Mouse (Mus musculus): ENCODE results near the gene Hecw1. TPM values are rescaled to one million over a fixed set of nuclear protein-coding genes. Genes with fewer than 3 reads are reported as not detected.
"Not testable (repeated sequence)": the region's sequence is repeated elsewhere in the genome, so short reads cannot be mapped to it uniquely, and the experiment has no call there.

Gene Hecw1
- polyA plus RNA-seq, 1 experiment from 2014 or later: 22.9 TPM

DNA sequence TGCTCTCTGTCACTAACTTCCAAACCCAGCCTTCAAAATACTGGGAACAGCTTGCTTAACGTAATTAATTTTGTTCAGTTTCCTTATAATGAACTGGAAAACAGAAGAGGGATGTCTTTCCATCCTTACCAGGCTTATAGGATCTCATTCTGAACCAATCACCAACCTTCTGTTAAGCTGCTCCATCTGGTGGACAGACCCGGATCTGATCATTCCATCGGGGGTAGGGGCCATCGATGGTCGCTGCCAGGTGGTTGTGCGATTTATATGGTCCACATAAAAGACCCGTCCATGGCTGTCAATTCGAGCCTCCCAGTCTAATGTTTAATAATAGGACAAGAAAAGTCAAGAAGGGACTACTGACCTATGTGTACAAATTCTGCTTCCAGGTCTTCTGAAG is 216.4 kb downstream of the Hecw1 start:
- H3K9ac ChIP-seq: no peak overlapping the region
- H3K4me3 ChIP-seq: no peak overlapping the region
- 26% methylated on average over 8 of the region's 8 CpGs for WGBS
- no peaks in the 10 kb centered on the region for H3K9me3 ChIP-seq
- no peaks in the 10 kb centered on the region for H3K27me3 ChIP-seq (replicated peaks)
- H3K27ac ChIP-seq: no peak overlapping the region
- H3K36me3 ChIP-seq: no peaks in the 10 kb centered on the region
- ATAC-seq (ENCODE audit: low FRiP score, low read depth): no peak
- no peaks in the 10 kb centered on the region for H3K4me1 ChIP-seq
- no peak overlapping the region for H3K4me2 ChIP-seq (replicated peaks)

- no peak for ATAC-seq (ENCODE audit: low FRiP score, low read depth)
These were observed 218.9 kb downstream of the Hecw1 start for GRCm38 (mm10) chr13:14304103-14304502.

DNA sequence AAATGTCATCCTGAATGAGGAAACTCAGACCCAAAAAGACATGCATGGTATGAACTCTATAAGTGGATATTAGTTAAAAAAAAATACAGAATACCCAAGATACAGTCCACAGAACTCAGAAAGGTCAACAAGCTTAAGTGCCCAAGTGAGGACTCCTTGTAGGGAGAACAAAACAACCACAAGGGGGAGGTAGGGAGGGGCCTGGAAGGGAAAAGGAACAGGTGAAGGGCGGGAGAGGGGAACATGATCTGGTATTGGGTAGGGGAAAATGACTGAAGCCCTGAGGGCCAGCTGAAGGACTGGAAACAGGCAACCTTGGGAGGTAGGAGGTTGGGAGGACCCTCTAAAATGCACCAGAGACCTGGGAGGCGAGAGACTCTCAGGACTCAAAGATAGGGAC is 220.1 kb downstream of the Hecw1 start:
- WGBS: 63% methylated on average over 2 of the region's 2 CpGs
- no peak overlapping the region for H3K9ac ChIP-seq
- H3K36me3 ChIP-seq: 0 out of 2 replicates have a peak, but pooled peaks cover 3% of the 10 kb centered on the region

More at GRCm38 (mm10) chr13:14304103-14304502, 218.9 kb downstream of the Hecw1 start:
- Histone ChIP-seq H3K27ac (no peak overlapping the region), H3K4me2 (replicated peaks) (no peak overlapping the region), H3K4me3 (no peak overlapping the region), H3K36me3 (no peaks in the 10 kb centered on the region), H3K9ac (no peak overlapping the region), H3K9me3 (no peaks in the 10 kb centered on the region), H3K4me1 (no peaks in the 10 kb centered on the region), H3K27me3 (replicated peaks) (no peaks in the 10 kb centered on the region)
- 98% methylated on average over 1 of the region's 1 CpGs for WGBS

GRCm38 (mm10) chr13:14290016-14290415 is 233.0 kb downstream of the Hecw1 start:
- Histone ChIP-seq H3K27me3 (replicated peaks) (no peaks in the 10 kb centered on the region), H3K9ac (no peak overlapping the region), H3K4me1 (no peaks in the 10 kb centered on the region), H3K4me3 (no peak overlapping the region), H3K36me3 (0 out of 2 replicates have a peak, but pooled peaks cover 6% of the 10 kb centered on the region), H3K4me2 (replicated peaks) (no peak overlapping the region), H3K27ac (no peak overlapping the region), H3K9me3 (no peaks in the 10 kb centered on the region)
- WGBS: 23% methylated on average over 1 of the region's 1 CpGs
- ATAC-seq (ENCODE audit: low FRiP score, low read depth): no peak

More for the DNA sequence above, 220.1 kb downstream of the Hecw1 start:
- H3K4me3 ChIP-seq: no peak overlapping the region
- no peaks in the 10 kb centered on the region for H3K27me3 ChIP-seq (replicated peaks)
- no peak overlapping the region for H3K4me2 ChIP-seq (replicated peaks)
- ATAC-seq (ENCODE audit: low FRiP score, low read depth): no peak
- H3K4me1 ChIP-seq: no peaks in the 10 kb centered on the region
- H3K9me3 ChIP-seq: no peaks in the 10 kb centered on the region
- no peak overlapping the region for H3K27ac ChIP-seq

- Histone ChIP-seq H3K36me3 (no peaks in the 10 kb centered on the region), H3K4me1 (no peaks in the 10 kb centered on the region)
- ATAC-seq (ENCODE audit: low FRiP score, low read depth): no peak
These were observed 251.6 kb downstream of the Hecw1 start for GRCm38 (mm10) chr13:14271476-14271875.

GRCm38 (mm10) chr13:14260939-14261338 is 262.1 kb downstream of the Hecw1 start:
- not testable (repeated sequence) for H3K4me2 ChIP-seq (replicated peaks); H3K4me1 ChIP-seq; H3K36me3 ChIP-seq; H3K27ac ChIP-seq; H3K9ac ChIP-seq; H3K27me3 ChIP-seq (replicated peaks); ATAC-seq (ENCODE audit: low FRiP score, low read depth); H3K4me3 ChIP-seq; H3K9me3 ChIP-seq
- 42% methylated on average over 9 of the region's 9 CpGs for whole genome bisulfite sequencing

More at GRCm38 (mm10) chr13:14271476-14271875, 251.6 kb downstream of the Hecw1 start:
- Histone ChIP-seq H3K9ac (no peak overlapping the region), H3K4me2 (replicated peaks) (no peak overlapping the region), H3K27ac (no peak overlapping the region), H3K9me3 (no peaks in the 10 kb centered on the region), H3K4me3 (no peak overlapping the region), H3K27me3 (replicated peaks) (no peaks in the 10 kb centered on the region)

GRCm38 (mm10) chr13:14245946-14246345 is 277.1 kb downstream of the Hecw1 start:
- WGBS: 56% methylated on average over 2 of the region's 2 CpGs
- H3K27me3 ChIP-seq (replicated peaks): no peaks in the 10 kb centered on the region

GRCm38 (mm10) chr13:14179669-14180068 is 343.4 kb downstream of the Hecw1 start:
- Histone ChIP-seq H3K4me1 (no peaks in the 10 kb centered on the region), H3K9ac (no peak overlapping the region), H3K27me3 (replicated peaks) (no peaks in the 10 kb centered on the region), H3K4me2 (replicated peaks) (no peak overlapping the region), H3K9me3 (no peaks in the 10 kb centered on the region), H3K27ac (no peak overlapping the region), H3K4me3 (no peak overlapping the region), H3K36me3 (peaks cover 2% of the 10 kb centered on the region; the same call in 1 of the 2 replicates)
- 95% methylated on average over 3 of the region's 3 CpGs for WGBS
- ATAC-seq (ENCODE audit: low FRiP score, low read depth): no peak

More at GRCm38 (mm10) chr13:14245946-14246345, 277.1 kb downstream of the Hecw1 start:
- ATAC-seq (ENCODE audit: low FRiP score, low read depth): no peak
- H3K4me3 ChIP-seq: no peak overlapping the region
- no peak overlapping the region for H3K4me2 ChIP-seq (replicated peaks)
- H3K36me3 ChIP-seq: no peaks in the 10 kb centered on the region; the same call in none of the 2 replicates
- no peaks in the 10 kb centered on the region for H3K4me1 ChIP-seq
- H3K9me3 ChIP-seq: no peaks in the 10 kb centered on the region
- H3K9ac ChIP-seq: no peak overlapping the region
- H3K27ac ChIP-seq: no peak overlapping the region

DNA sequence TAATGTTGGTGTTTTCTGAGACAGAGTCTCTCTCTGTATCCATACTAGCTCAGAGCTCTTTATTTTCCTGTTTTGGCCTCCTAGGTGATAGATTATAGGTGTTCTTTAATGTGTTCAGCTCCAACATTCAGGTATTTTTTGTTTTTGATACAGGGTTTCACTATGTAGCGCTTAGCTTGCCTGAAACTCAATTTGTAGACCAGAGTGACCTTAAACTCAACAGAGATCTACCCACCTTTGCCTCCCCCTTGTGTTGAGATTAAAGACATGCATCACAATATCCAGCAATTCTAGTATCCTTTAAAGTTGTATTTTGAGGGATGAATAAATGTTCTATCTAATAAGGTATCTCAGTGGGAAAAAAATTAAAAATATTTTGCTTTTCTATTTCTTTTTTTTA is 345.0 kb downstream of the Hecw1 start:
- no peak overlapping the region for H3K27ac ChIP-seq
- no peaks in the 10 kb centered on the region for H3K27me3 ChIP-seq (replicated peaks)
- H3K9me3 ChIP-seq: no peaks in the 10 kb centered on the region
- no peaks in the 10 kb centered on the region for H3K4me1 ChIP-seq
- ATAC-seq (ENCODE audit: low FRiP score, low read depth): no peak
- H3K4me2 ChIP-seq (replicated peaks): no peak overlapping the region
- no peaks in the 10 kb centered on the region for H3K36me3 ChIP-seq
- no peak overlapping the region for H3K9ac ChIP-seq
- H3K4me3 ChIP-seq: no peak overlapping the region
- WGBS: 88% methylated on average over 1 of the region's 1 CpGs

Other genes with a start within 250 kb of the Hecw1 start
- gene Mrpl32, start 89.9 kb upstream of the Hecw1 start, polyA plus RNA-seq (2016; fragmentation: Nextera tagmentation; extraction: Ambion mirVana): 115 and 117 TPM in 2 replicates
- gene Psma2, start 90.0 kb upstream of the Hecw1 start, polyA plus RNA-seq (2016; fragmentation: Nextera tagmentation; extraction: Ambion mirVana): 179 and 181 TPM in 2 replicates
- 30.9 and 31.4 TPM in 2 replicates for gene AW209491, start 106.9 kb upstream of the Hecw1 start, polyA plus RNA-seq (2016; fragmentation: Nextera tagmentation; extraction: Ambion mirVana)